Mouse (Mus musculus) heart, embryonic 10.5 days (tissue): ENCODE results near the gene Paqr9. TPM values are rescaled to one million over a fixed set of nuclear protein-coding genes. Genes with fewer than 3 reads are reported as not detected.

ENCODE experiments used
- DNase-seq: peaks from one replicate; pipeline ENCODE4 v3.0.0-alpha.2; 2017; ENCODE audit warnings: low spot score
- H3K27ac ChIP-seq: fragments of 300-500 bp; sonication (generic); 2 replicates; pipeline ENCODE4 v1.5.1; 2016; ENCODE audit warnings: mild to moderate bottlenecking
- H3K27me3 ChIP-seq: fragments of 300-500 bp; sonication (generic); 2 replicates; pipeline ENCODE4 v1.6.1; 2016; ENCODE audit warnings: mild to moderate bottlenecking; ENCODE audit not compliant: poor library complexity, insufficient read depth, severe bottlenecking
- H3K36me3 ChIP-seq: fragments of 300-500 bp; sonication (generic); 2 replicates; pipeline ENCODE4 v1.6.1; 2016; ENCODE audit warnings: mild to moderate bottlenecking, moderate library complexity
- H3K4me1 ChIP-seq: fragments of 300-500 bp; sonication (generic); 2 replicates; pipeline ENCODE4 v1.6.1; 2016; ENCODE audit warnings: mild to moderate bottlenecking
- H3K4me3 ChIP-seq: fragments of 300-500 bp; sonication (generic); 2 replicates; pipeline ENCODE4 v1.5.1; 2016; ENCODE audit warnings: mild to moderate bottlenecking, moderate library complexity
- H3K9me3 ChIP-seq: fragments of 300-500 bp; sonication (generic); 2 replicates; pipeline ENCODE4 v1.6.1; 2016; ENCODE audit warnings: mild to moderate bottlenecking, moderate library complexity
- WGBS: fragments of 180-500 bp; shearing (Covaris S2); methylation state at CpG from one replicate; pipeline ENCODE4 v1.1.7; 2016; 5-methylcytosine and 5-hydroxymethylcytosine counted together
- polyA plus RNA-seq: library from polyadenylated mRNA; unstranded; fragments of >200 nt; fragmentation: Nextera tagmentation; extraction: Ambion mirVana; gene quantifications from 2 replicates; pipeline ENCODE4 v1.2.1, GENCODE M21; 2016

Paqr9 gene
- polyA plus RNA-seq, 1 experiment from 2014 or later = 3.3 TPM

DNA sequence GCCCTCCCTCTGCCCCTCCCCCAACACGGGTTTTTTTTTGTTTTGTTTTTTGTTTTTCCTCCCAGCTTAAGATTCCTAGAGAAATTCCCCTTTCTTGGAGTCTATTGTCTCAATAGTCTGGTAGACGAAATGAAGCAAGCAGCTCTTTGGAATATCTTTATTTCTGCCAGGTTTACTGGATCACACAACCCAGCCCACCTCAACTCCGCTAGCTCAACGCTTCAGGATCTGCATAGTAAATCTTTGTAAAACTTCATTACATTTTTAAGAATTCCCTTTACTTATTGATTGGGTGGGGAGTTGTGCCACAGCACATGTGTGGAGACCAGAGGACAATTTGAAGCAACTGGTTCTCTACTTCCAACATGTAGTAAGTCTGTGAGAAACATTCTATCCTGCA lies 11.1 kb downstream of the Paqr9 start:
- DNase-seq = no peak
- H3K27ac ChIP-seq = no peak overlapping the region
- H3K4me1 ChIP-seq = 0 out of 2 replicates have a peak, but pooled peaks cover 2% of the 10 kb centered on the region
- H3K36me3 ChIP-seq = no peaks in the 10 kb centered on the region
- H3K4me3 ChIP-seq = no peak overlapping the region
- H3K9me3 ChIP-seq = no peaks in the 10 kb centered on the region
- 81% methylated on average over 4 of the region's 4 CpGs for WGBS
- no peaks in the 10 kb centered on the region for H3K27me3 ChIP-seq

DNA sequence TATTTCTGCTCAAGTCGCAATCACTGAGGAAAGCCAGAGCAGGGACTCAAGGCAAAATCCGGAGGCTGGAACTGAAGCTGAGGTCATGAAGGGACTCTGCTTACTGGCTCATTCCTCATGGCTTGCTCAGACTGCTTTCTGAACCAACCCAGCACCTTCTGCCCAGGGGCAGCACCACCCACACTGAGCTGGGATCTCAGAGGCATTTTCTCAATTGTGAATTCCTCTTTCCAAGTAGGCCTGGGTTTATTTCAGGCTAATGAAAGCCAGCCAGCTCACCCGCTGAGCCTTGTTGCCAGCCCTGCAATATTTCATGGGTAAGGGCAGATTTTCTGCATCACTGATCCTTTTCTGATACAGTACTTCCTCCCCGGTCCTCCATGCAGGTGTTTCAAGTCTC lies 12.0 kb downstream of the Paqr9 start:
- WGBS = 85% methylated on average over 4 of the region's 4 CpGs
- Histone ChIP-seq H3K9me3 (no peaks in the 10 kb centered on the region), H3K4me1 (0 out of 2 replicates have a peak, but pooled peaks cover 2% of the 10 kb centered on the region), H3K4me3 (no peak overlapping the region), H3K36me3 (no peaks in the 10 kb centered on the region), H3K27me3 (no peaks in the 10 kb centered on the region), H3K27ac (no peak overlapping the region)
- DNase-seq = no peak

DNA sequence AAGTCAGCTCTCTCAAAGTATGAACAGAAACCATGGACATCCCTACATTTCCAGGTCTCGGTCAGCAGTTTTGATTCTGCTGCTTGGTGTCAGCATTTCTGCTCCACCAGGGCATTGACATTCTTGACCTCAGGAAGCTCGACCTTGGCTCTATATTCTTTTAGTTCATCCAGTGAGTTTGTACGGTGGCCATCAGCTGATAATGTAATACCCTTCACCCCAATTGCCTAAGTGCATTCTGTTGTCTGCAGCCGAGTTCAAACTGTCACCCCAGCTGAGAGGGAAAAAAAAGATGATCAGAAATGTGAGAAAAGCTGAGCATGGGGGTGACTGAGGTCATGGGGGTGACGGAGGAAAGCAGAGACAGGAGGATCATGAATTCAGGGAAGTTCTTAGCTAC lies 13.1 kb downstream of the Paqr9 start:
- no peaks in the 10 kb centered on the region for H3K9me3 ChIP-seq
- no peaks in the 10 kb centered on the region for H3K36me3 ChIP-seq
- DNase-seq = no peak
- WGBS = 54% methylated on average over 5 of the region's 5 CpGs
- H3K27ac ChIP-seq = no peak overlapping the region
- 0 out of 2 replicates have a peak, but pooled peaks cover 2% of the 10 kb centered on the region for H3K4me1 ChIP-seq
- no peak overlapping the region for H3K4me3 ChIP-seq
- H3K27me3 ChIP-seq = no peaks in the 10 kb centered on the region

DNA sequence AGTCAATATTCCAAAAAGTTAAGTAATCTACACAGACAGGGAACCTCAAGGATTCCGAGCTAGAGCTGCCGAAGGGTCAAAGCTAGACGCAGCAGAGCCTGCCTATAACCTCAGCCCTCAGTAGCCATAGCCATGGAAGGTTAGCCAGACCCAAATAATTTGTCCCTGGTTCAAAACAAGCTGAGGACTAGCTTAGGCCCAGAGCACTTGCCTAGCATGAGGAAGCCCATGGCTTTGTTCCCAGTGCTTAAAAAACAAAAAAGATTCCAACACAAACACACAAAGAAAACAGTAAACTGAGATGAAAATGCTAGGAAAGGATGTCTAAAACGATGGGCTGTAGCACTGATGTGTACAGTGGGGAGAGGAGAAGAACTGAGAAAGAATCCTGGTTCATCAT lies 14.7 kb downstream of the Paqr9 start:
- Histone ChIP-seq H3K27me3 (no peaks in the 10 kb centered on the region), H3K9me3 (no peaks in the 10 kb centered on the region), H3K27ac (no peak overlapping the region), H3K4me1 (0 out of 2 replicates have a peak, but pooled peaks cover 2% of the 10 kb centered on the region), H3K4me3 (no peak overlapping the region), H3K36me3 (no peaks in the 10 kb centered on the region)
- WGBS = 72% methylated on average over 4 of the region's 4 CpGs
- DNase-seq = no peak

DNA sequence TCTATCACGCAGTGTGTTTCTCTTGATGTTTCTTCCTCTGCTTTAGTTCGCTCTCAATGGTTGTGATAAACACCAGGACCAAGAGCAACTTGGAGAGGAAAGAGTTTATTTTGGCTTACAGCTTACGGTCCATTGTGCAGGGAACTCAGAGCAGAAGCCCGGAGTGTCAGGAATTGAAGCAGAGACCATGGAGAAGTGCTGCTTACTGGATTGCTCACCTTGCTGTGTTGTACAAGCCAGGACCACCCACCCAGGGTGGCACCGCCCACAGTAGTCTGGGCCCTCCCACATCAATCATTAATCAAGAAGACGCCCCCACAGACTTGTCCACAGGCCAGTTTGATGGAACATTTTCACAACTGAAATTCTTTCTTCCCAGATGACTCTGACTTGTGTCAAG lies 18.0 kb downstream of the Paqr9 start:
- Histone ChIP-seq H3K4me3 (no peak overlapping the region), H3K36me3 (no peaks in the 10 kb centered on the region), H3K27me3 (peaks cover 9% of the 10 kb centered on the region; the same call in 1 of the 2 replicates), H3K4me1 (peaks cover 13% of the 10 kb centered on the region; the same call in 1 of the 2 replicates), H3K9me3 (no peaks in the 10 kb centered on the region), H3K27ac (no peak overlapping the region)
- 81% methylated on average over 6 of the region's 6 CpGs for WGBS
- no peak for DNase-seq

DNA sequence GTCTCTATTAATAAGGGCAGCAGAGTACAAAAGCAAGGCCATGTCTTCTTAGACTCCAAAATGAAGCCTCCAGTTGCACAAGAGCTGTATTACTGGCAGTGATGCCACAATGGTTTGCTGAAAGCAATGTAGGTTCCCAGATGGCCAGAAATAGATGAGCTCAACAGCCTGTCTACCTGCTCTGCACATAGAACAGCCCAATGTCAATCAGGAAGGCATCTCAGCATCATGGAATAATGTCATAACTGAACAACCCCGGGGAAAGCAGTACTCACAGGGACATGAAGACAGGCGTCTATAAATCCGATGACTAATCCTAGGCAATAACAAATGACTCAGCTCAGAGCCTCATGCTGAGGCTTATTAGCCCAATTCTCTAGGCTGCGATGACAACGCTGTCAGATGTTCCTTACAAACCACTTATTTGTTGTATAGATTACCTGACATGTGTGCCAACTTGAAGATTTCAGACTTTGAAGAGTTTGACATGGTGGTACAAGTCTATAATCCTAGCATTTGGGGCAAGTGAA lies 19.0 kb downstream of the Paqr9 start:
- Histone ChIP-seq H3K27me3 (peaks cover 9% of the 10 kb centered on the region; the same call in 1 of the 2 replicates), H3K9me3 (no peaks in the 10 kb centered on the region), H3K36me3 (no peaks in the 10 kb centered on the region), H3K27ac (no peak overlapping the region), H3K4me1 (peaks cover 13% of the 10 kb centered on the region; the same call in 1 of the 2 replicates), H3K4me3 (no peak overlapping the region)
- WGBS = 84% methylated on average over 5 of the region's 5 CpGs
- DNase-seq = no peak

DNA sequence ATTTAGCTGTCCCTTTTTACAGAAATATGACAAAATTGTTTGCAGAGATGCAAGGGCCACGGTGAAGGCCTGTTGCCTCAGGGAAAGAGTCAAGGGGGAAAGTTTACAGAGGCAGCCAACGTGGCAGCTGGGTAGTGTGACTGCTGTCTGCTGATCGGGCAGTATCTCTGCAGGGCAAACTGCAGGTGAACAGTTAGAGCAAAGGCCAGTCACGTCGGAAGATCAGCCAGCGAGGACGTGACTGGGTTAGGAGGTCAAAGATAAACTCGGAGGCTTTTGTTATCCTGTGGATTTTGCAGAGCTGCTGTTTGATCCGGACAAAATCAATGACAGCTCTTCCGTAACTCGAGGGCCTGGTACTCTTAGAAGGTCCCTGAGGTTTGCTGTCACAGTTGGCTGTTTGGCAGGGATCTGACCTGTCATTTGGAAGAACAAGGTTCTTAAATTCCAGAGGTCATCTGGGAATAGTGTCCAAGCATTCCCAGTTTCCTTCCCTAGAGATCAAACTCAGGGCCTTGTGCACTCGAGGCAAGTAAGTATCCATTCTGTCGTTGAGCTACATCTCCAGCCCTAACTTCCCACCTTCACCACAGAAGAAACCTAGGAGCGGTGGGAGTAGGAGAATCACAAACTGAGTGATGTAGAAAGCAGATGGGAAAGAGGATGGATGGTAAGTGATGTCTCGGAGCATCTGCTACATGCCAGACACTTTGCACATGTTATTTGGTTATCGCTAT lies 21.7 kb downstream of the Paqr9 start:
- H3K9me3 ChIP-seq = no peaks in the 10 kb centered on the region
- DNase-seq = no peak
- H3K36me3 ChIP-seq = no peaks in the 10 kb centered on the region
- 27% methylated on average over 16 of the region's 16 CpGs for WGBS
- peaks cover 9% of the 10 kb centered on the region; the same call in 1 of the 2 replicates for H3K27me3 ChIP-seq
- H3K4me1 ChIP-seq = peaks cover 13% of the 10 kb centered on the region; the same call in 1 of the 2 replicates
- peak overlapping the region; percentile 59 for H3K4me3 ChIP-seq
- H3K27ac ChIP-seq = no peak overlapping the region

DNA sequence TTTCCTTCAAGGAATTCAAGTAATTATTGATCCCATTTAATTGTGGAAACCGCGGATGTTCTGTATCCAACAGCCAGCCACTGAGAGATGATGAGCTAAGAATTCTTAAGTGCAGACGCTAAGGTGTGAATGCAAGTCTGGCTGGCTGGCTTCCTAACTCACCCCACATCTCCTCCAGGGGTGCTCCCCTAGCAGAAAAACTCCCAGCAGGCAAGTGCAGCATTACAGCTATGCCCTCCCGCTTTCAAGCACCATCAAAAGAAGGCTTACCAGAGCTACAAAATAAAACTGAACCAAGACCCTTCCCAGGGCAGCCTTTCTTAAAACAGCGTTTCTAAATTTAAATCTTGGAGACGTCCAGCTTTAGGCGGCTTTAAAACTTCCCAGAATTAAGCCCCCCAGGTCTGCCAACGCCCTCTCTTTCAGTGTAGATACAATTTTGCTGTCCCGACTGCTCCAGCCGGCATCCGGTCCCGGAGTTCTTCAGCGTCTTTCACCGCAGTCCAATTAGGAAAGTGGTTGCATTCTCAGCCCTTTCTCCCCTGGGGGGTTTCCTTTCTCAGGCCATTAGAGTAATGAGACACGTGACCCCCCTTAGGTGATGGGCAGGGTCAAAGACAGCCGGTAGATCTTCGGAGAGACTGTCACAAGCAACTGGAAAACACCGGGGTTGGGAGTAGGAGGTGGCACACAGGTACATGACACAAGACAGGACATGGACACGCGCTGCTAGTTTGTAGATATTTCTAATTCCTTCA lies 22.5 kb downstream of the Paqr9 start:
- H3K27ac ChIP-seq = peak overlapping the region; percentile 70
- H3K27me3 ChIP-seq = peaks cover 9% of the 10 kb centered on the region; the same call in 1 of the 2 replicates
- H3K4me3 ChIP-seq = peak overlapping the region; percentile 59
- DNase-seq = no peak
- H3K9me3 ChIP-seq = no peaks in the 10 kb centered on the region
- H3K4me1 ChIP-seq = peaks cover 13% of the 10 kb centered on the region; the same call in 1 of the 2 replicates
- H3K36me3 ChIP-seq = no peaks in the 10 kb centered on the region
- WGBS = 10% methylated on average over 20 of the region's 20 CpGs

DNA sequence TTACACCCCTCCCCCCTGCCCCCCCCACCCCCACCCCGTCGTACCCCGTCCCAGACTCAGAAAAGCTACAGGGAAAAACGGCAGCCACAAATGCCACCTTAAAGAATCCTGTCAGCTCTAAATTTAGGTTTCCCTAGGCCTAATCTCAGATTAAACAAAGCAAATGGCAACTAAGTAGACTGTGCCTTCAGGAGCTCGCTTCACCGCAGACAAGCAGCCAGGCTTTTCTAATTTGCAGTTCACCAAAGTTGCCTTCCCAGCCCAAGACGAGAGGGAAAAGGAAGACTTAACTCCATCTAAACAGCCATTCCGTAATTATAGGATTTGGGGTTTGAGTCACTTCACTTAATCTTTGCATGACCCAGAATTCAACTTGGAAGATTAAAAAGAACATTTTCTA lies 23.1 kb downstream of the Paqr9 start:
- H3K36me3 ChIP-seq = no peaks in the 10 kb centered on the region
- H3K4me3 ChIP-seq = peak overlapping the region; percentile 59
- peaks cover 9% of the 10 kb centered on the region; the same call in 1 of the 2 replicates for H3K27me3 ChIP-seq
- no peaks in the 10 kb centered on the region for H3K9me3 ChIP-seq
- peaks cover 13% of the 10 kb centered on the region; the same call in 1 of the 2 replicates for H3K4me1 ChIP-seq
- DNase-seq = no peak
- peak overlapping the region; percentile 70 for H3K27ac ChIP-seq
- WGBS = 7% methylated on average over 8 of the region's 8 CpGs

DNA sequence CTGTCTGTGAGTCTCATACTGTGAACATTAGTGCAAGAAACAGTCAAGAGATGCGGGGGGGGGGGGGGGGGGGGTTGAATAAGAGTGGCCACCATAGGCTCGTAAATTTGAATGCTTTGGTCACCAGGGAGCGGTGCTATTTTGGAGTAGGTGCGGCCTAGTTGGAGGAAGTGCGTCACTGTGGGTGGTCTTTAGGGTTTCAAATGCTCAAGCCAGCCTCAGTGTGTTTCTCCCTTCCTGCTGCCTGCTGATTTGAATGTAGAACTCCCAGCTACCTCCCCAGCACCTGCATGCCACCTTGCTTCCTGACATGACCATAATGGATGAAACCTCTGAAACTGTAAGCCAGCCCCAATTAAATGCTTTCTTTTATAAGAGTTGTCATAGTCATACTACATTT lies 26.6 kb downstream of the Paqr9 start:
- Histone ChIP-seq H3K27ac (no peak overlapping the region), H3K9me3 (no peaks in the 10 kb centered on the region), H3K4me3 (no peak overlapping the region), H3K4me1 (peaks cover 11% of the 10 kb centered on the region; the same call in 1 of the 2 replicates), H3K36me3 (no peaks in the 10 kb centered on the region), H3K27me3 (peaks cover 7% of the 10 kb centered on the region; the same call in 1 of the 2 replicates)
- 84% methylated on average over 5 of the region's 5 CpGs for WGBS
- no peak for DNase-seq

DNA sequence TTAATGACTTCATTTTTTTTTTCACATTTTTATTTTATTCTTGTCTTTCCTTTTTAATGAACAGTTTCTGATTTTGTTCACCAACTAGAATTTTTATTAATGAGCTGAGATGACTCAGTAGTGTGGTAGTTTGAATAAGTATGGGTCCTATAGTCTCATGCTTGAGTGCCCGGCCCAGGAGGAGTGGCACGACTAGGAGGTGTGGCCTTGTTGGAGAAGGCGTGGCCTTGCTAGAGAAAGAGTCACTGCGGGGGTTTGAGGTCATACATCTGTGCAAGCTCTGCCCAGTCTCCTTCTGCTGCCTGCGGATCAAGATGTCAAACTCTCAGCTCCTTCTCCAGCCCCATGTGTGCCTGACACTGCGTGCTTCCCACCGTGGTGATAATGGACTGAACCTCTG lies 28.6 kb downstream of the Paqr9 start:
- DNase-seq = no peak
- H3K4me3 ChIP-seq = no peak overlapping the region
- no peaks in the 10 kb centered on the region for H3K36me3 ChIP-seq
- no peak overlapping the region for H3K27ac ChIP-seq
- no peaks in the 10 kb centered on the region for H3K9me3 ChIP-seq
- 82% methylated on average over 7 of the region's 7 CpGs for WGBS
- H3K27me3 ChIP-seq = no peaks in the 10 kb centered on the region
- H3K4me1 ChIP-seq = no peaks in the 10 kb centered on the region

DNA sequence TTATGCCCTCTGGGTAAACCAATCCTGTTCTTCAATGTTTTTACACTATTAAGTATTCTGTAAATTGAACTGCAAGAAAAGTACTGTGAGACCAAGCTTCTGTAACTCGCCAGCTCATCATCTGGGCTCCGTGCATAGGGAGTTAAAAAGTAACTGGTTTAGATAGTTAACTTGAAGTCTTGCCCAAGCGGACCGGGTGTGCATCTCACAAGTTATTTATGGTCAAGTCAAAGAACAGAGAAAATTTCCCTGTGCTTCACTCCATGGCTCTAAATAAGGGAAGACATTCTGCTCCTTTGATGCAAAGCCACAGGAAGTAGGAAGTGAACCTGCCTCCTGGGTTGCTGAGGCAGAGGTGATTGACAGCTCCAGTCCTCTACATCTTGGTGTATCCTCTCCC lies 34.8 kb downstream of the Paqr9 start:
- H3K4me1 ChIP-seq = no peaks in the 10 kb centered on the region; the same call in 1 of the 2 replicates
- 84% methylated on average over 4 of the region's 4 CpGs for WGBS
- no peak overlapping the region for H3K27ac ChIP-seq
- H3K36me3 ChIP-seq = no peaks in the 10 kb centered on the region
- H3K9me3 ChIP-seq = no peaks in the 10 kb centered on the region
- H3K4me3 ChIP-seq = no peak overlapping the region
- no peaks in the 10 kb centered on the region for H3K27me3 ChIP-seq
- DNase-seq = no peak
